Mouse (Mus musculus) bone marrow, adult 2 months (tissue): Measurements from ENCODE around the gene Crybg2.

Experiments used
- CTCF ChIP-seq: fragments of 200-500 bp; IDR thresholded peaks from 2 replicates; pipeline ENCODE4 v1.5.1; 2011; ENCODE audit warnings: low read length, control low read depth; ENCODE audit not compliant: control insufficient read depth, insufficient read depth
- POLR2A ChIP-seq: fragments of 200-500 bp; IDR thresholded peaks from 2 replicates; pipeline ENCODE4 v1.6.1; 2011; ENCODE audit warnings: low read depth, mild to moderate bottlenecking, control low read depth, low read length, borderline replicate concordance; ENCODE audit not compliant: control insufficient read depth

DNA sequence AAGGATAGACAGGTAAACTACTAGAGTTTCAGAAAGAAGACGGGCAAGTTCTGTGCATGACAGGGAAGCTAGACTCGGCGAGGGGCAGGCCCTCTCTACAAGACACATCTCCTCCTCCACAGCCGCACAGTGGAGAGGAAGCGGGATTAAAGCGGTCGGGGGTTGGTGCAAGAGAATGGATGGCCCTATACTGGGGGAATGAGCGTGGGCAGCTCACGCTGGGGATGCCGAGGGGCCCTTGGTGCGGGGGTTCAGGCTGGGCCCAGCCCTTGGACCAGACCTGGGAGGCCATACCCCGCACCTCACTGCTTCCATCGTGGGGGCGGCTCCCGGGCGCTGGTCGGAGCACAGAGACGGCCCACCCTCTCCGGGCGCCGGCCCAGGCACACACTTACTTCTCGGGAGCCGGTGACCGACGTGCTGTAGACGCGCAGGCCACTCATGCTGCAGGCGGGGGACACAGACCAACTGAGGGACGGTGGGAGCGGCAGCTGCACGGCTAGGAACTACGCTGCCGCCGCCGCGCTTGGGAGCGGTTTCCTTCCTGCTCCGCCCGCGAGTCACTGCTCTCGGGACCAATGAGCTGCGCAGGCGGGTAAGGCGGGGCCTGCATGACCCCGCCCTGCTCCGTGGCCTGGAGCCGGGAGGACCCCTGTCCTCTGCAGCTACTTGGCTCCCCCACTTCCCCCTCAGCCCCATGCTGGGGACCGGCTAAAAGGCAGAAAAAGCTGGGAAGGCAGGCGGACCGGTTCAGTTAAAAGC is 67.8 kb downstream of the Crybg2 start, which contains the start of gene Sh3bgrl3:
- peak; percentile 0; the same call in 1 of the 2 replicates for TF ChIP-seq CTCF
- TF ChIP-seq POLR2A, result peak; percentile 98
